Mouse (Mus musculus): ENCODE results near the gene Anapc7. TPM values are rescaled to one million over a fixed set of nuclear protein-coding genes. Genes with fewer than 3 reads are reported as not detected.

Anapc7 gene
- polyA plus RNA-seq, 1 experiment from 2014 or later: 40.1 TPM

DNA sequence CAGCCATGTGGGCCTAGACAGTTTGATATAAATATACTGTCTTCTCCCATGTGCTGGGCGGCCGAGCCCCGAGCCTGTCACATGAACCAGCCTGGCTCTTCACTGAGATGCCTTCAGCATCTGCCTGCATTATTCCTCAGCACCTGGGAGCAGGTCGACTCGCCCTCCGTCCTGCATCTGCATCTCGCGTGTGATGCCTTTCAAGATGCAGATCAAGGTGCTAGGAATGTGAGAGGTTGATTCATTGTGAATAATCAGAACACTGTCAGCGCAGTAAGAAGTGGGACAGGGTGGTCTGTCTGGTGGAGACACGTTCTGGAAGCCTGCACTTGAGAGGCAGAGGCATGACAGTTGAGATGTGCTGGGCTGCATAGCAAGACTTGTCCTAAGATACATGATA, 23.0 kb downstream of the Anapc7 start:
- peaks cover 22% of the 10 kb centered on the region for H3K36me3 ChIP-seq (ENCODE audit: control insufficient read depth, insufficient read depth, low read length)
- H3K4me2 ChIP-seq (ENCODE audit: low read depth, low read length): no peak overlapping the region
- H3K4me1 ChIP-seq (ENCODE audit: control insufficient read depth, insufficient read depth, low read length): no peaks in the 10 kb centered on the region
- H3K27me3 ChIP-seq (replicated peaks; ENCODE audit: control insufficient read depth, insufficient read depth, low read length): no peaks in the 10 kb centered on the region
- 90% methylated on average over 10 of the region's 10 CpGs for whole genome bisulfite sequencing
- H3K9me3 ChIP-seq (ENCODE audit: control insufficient read depth, low read length): no peaks in the 10 kb centered on the region
- no peak overlapping the region for H3K27ac ChIP-seq (ENCODE audit: low read length)
- H3K4me3 ChIP-seq (ENCODE audit: low read length): no peak overlapping the region
- ATAC-seq: no peak
- no peak overlapping the region for H3K9ac ChIP-seq (ENCODE audit: low read depth, low read length)

DNA sequence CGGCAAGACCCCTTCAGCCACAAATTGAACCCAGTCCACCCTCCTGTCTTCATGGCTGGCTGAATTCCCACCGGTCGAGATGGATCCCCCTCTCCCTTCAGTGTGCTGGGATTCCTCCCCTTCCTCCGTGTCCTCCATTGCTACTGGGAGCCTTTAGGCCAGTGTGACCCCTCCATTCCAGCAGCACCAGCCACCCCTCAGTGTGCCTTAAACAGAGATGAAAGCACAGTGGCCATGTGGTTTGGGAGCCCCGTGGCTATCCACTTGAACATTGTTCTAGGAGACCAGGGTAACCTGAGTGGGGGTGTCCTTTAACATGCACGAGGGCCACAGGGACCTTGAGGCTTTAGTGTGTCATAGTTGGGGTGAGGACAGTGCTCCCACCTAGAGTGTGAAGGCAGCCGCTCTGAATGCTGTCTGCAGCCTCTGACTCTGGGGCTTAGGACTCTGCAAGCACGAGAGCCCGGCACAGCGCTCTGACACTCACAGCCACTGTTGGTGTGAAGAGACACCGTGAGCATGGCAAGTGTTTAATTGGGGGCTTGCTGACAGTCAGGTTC, 23.6 kb downstream of the Anapc7 start:
- WGBS: 91% methylated on average over 11 of the region's 11 CpGs

DNA sequence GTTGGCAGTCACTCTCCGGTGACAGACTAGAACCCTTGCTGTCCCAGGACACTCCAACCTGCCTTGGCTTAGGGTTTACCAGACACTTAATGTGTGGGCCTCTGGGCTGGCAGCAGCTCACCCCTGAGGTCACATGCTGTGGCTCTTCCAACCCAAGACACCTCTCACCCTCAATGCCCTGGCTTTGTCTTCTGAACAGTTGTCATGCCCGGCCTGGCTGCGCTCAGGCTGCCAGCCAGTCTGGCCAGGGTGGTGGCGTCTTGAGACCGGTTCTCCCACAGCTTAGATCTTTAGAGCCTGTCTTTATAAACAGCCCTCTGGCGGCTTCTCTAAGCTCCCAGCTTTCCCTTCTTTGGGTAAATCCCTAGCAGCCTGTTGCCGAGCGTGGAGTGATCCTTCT, 26.4 kb downstream of the Anapc7 start:
- peaks cover 10% of the 10 kb centered on the region for H3K36me3 ChIP-seq (ENCODE audit: control insufficient read depth, insufficient read depth, low read length)
- no peaks in the 10 kb centered on the region for H3K4me1 ChIP-seq (ENCODE audit: control insufficient read depth, insufficient read depth, low read length)
- no peaks in the 10 kb centered on the region for H3K27me3 ChIP-seq (replicated peaks; ENCODE audit: control insufficient read depth, insufficient read depth, low read length)
- no peaks in the 10 kb centered on the region for H3K9me3 ChIP-seq (ENCODE audit: control insufficient read depth, low read length)
- 82% methylated on average over 8 of the region's 8 CpGs for WGBS
- H3K27ac ChIP-seq (ENCODE audit: low read length): no peak overlapping the region; the same call in 1 of the 2 replicates
- H3K4me2 ChIP-seq (ENCODE audit: low read depth, low read length): no peak overlapping the region
- no peak overlapping the region for H3K4me3 ChIP-seq (ENCODE audit: low read length)
- ATAC-seq: no peak
- no peak overlapping the region for H3K9ac ChIP-seq (ENCODE audit: low read depth, low read length)

More for the DNA sequence above, 23.6 kb downstream of the Anapc7 start:
- H3K9ac ChIP-seq (ENCODE audit: low read depth, low read length): no peak overlapping the region
- H3K4me3 ChIP-seq (ENCODE audit: low read length): no peak overlapping the region
- no peak overlapping the region for H3K4me2 ChIP-seq (ENCODE audit: low read depth, low read length)
- H3K9me3 ChIP-seq (ENCODE audit: control insufficient read depth, low read length): no peaks in the 10 kb centered on the region
- no peaks in the 10 kb centered on the region for H3K4me1 ChIP-seq (ENCODE audit: control insufficient read depth, insufficient read depth, low read length)
- no peak for ATAC-seq
- H3K27ac ChIP-seq (ENCODE audit: low read length): no peak overlapping the region
- H3K36me3 ChIP-seq (ENCODE audit: control insufficient read depth, insufficient read depth, low read length): peaks cover 22% of the 10 kb centered on the region
- H3K27me3 ChIP-seq (replicated peaks; ENCODE audit: control insufficient read depth, insufficient read depth, low read length): no peaks in the 10 kb centered on the region

DNA sequence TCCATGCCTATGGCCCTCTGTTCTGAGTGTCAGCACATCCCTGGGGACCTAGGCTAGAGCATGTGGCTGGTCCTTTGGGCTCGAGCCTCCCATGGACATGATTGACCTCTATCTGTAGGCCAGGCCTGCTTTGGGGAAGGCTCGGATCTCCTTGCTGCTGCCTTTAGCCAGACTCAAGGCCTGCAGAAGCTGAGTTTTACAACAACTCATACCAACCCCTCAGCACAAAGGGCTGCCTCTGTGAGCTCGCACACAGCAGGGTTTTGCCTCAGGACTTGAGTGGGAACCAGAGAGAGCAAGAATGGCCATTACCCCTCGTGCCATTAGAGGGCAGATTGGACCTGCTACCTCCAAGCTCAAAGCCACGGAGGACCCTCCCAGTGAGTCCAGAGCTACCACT, 27.4 kb downstream of the Anapc7 start:
- no peaks in the 10 kb centered on the region for H3K4me1 ChIP-seq (ENCODE audit: control insufficient read depth, insufficient read depth, low read length)
- H3K36me3 ChIP-seq (ENCODE audit: control insufficient read depth, insufficient read depth, low read length): peaks cover 8% of the 10 kb centered on the region; the same call in 1 of the 2 replicates
- H3K4me3 ChIP-seq (ENCODE audit: low read length): no peak overlapping the region
- H3K9ac ChIP-seq (ENCODE audit: low read depth, low read length): no peak overlapping the region
- no peak overlapping the region for H3K27ac ChIP-seq (ENCODE audit: low read length)
- H3K4me2 ChIP-seq (ENCODE audit: low read depth, low read length): no peak overlapping the region
- H3K27me3 ChIP-seq (replicated peaks; ENCODE audit: control insufficient read depth, insufficient read depth, low read length): no peaks in the 10 kb centered on the region
- no peak for ATAC-seq
- no peaks in the 10 kb centered on the region for H3K9me3 ChIP-seq (ENCODE audit: control insufficient read depth, low read length)
- 83% methylated on average over 5 of the region's 5 CpGs for WGBS

DNA sequence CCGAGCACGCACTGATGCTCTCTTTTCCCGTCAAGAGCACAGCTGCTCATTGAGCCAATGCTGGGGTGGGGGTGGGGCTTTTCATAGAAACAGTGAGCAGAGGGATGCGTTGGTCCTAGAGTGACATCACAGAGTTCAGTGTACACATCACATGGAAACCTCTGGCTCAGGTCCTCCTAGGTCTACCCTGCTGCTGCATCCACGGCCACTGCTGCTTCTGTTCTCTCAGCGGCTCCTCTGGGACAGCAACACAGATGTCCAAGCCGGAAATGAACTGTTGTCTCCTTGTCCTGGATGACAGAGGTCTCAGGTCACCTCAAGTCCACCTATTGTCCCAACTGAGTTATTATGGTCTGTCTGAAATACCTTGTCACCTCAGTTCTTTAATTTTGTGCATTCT, 28.5 kb downstream of the Anapc7 start:
- no peak for ATAC-seq
- Histone ChIP-seq H3K36me3 (ENCODE audit: control insufficient read depth, insufficient read depth, low read length) (peaks cover 11% of the 10 kb centered on the region), H3K4me3 (ENCODE audit: low read length) (no peak overlapping the region), H3K27ac (ENCODE audit: low read length) (no peak overlapping the region), H3K27me3 (replicated peaks; ENCODE audit: control insufficient read depth, insufficient read depth, low read length) (no peaks in the 10 kb centered on the region), H3K9ac (ENCODE audit: low read depth, low read length) (no peak overlapping the region), H3K4me2 (ENCODE audit: low read depth, low read length) (no peak overlapping the region), H3K9me3 (ENCODE audit: control insufficient read depth, low read length) (no peaks in the 10 kb centered on the region), H3K4me1 (ENCODE audit: control insufficient read depth, insufficient read depth, low read length) (no peaks in the 10 kb centered on the region)
- 69% methylated on average over 7 of the region's 7 CpGs for WGBS

DNA sequence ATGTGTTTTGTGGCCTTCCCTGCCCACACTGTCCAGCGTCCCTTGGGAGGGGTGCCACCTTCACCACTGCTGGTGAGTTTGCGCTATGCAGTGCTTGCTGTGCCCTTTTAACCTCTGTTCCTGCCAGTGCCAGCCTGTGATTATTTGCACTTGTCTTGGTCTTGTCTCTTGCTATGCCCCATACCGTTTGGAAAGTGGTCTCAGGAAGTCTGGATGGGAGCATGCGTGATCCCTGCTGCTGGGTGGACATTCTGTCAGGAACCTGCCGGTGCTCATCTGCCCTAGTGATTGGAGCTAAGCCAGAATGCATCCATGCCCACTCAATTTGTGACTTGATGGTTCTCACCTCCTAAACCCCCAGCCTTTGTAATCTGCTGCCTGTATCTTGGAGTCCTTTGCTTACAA, 29.4 kb downstream of the Anapc7 start:
- no peak overlapping the region for H3K27ac ChIP-seq (ENCODE audit: low read length)

DNA sequence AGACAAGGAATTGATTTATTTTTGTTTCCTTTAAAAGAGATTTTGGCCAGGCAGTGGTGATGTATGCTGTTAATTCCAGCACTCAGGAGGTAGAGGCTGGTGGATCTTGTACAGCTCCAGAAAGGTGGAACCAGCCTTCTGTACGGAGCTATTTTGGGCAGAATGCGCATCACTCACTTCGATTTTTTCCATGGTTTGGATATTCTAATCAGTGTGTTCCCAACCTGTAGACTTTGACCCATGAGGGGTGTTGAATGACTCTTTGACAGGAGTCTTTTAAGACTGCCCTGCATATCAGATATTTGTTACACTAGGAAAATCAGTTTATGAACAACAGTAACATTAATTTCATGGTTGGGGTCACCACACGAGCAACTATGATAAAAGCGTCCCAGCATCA, 29.8 kb downstream of the Anapc7 start:
- no peak overlapping the region for H3K9ac ChIP-seq (ENCODE audit: low read depth, low read length)
- H3K27ac ChIP-seq (ENCODE audit: low read length): no peak overlapping the region
- no peak for ATAC-seq
- H3K4me1 ChIP-seq (ENCODE audit: control insufficient read depth, insufficient read depth, low read length): no peaks in the 10 kb centered on the region
- WGBS: 79% methylated on average over 5 of the region's 5 CpGs
- H3K4me3 ChIP-seq (ENCODE audit: low read length): no peak overlapping the region
- no peaks in the 10 kb centered on the region for H3K9me3 ChIP-seq (ENCODE audit: control insufficient read depth, low read length)
- peaks cover 15% of the 10 kb centered on the region for H3K36me3 ChIP-seq (ENCODE audit: control insufficient read depth, insufficient read depth, low read length)
- no peak overlapping the region for H3K4me2 ChIP-seq (ENCODE audit: low read depth, low read length)
- no peaks in the 10 kb centered on the region for H3K27me3 ChIP-seq (replicated peaks; ENCODE audit: control insufficient read depth, insufficient read depth, low read length)

More for the DNA sequence above, 29.4 kb downstream of the Anapc7 start:
- Histone ChIP-seq H3K27me3 (replicated peaks; ENCODE audit: control insufficient read depth, insufficient read depth, low read length) (no peaks in the 10 kb centered on the region), H3K4me1 (ENCODE audit: control insufficient read depth, insufficient read depth, low read length) (no peaks in the 10 kb centered on the region), H3K4me3 (ENCODE audit: low read length) (no peak overlapping the region), H3K9ac (ENCODE audit: low read depth, low read length) (no peak overlapping the region), H3K9me3 (ENCODE audit: control insufficient read depth, low read length) (no peaks in the 10 kb centered on the region), H3K36me3 (ENCODE audit: control insufficient read depth, insufficient read depth, low read length) (peaks cover 15% of the 10 kb centered on the region), H3K4me2 (ENCODE audit: low read depth, low read length) (no peak overlapping the region)
- WGBS: 55% methylated on average over 5 of the region's 5 CpGs
- ATAC-seq: no peak

DNA sequence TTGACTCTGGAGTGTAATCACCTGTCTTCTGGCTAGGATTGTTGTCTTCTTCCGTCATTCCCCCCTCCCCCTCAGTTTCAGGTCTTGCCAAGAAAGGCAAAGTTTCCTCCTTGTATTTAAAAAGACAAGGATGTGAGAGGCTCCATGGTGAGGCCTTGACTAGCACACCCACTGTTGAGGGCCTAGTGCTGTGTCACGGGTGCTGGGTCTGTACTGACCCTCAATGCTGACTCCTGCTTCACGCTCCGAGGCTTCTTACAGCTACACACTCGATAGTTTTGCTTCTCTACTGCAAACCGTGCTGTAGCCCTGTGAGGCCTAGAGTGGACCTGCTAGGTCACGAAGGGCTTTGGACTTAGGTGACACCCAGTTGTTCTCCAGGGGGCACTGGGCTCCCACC, 30.7 kb downstream of the Anapc7 start:
- Histone ChIP-seq H3K9ac (ENCODE audit: low read depth, low read length) (no peak overlapping the region), H3K4me1 (ENCODE audit: control insufficient read depth, insufficient read depth, low read length) (no peaks in the 10 kb centered on the region), H3K36me3 (ENCODE audit: control insufficient read depth, insufficient read depth, low read length) (peaks cover 15% of the 10 kb centered on the region), H3K27me3 (replicated peaks; ENCODE audit: control insufficient read depth, insufficient read depth, low read length) (no peaks in the 10 kb centered on the region), H3K4me3 (ENCODE audit: low read length) (no peak overlapping the region), H3K4me2 (ENCODE audit: low read depth, low read length) (no peak overlapping the region), H3K9me3 (ENCODE audit: control insufficient read depth, low read length) (no peaks in the 10 kb centered on the region), H3K27ac (ENCODE audit: low read length) (no peak overlapping the region)
- ATAC-seq: no peak
- WGBS: 74% methylated on average over 7 of the region's 7 CpGs

DNA sequence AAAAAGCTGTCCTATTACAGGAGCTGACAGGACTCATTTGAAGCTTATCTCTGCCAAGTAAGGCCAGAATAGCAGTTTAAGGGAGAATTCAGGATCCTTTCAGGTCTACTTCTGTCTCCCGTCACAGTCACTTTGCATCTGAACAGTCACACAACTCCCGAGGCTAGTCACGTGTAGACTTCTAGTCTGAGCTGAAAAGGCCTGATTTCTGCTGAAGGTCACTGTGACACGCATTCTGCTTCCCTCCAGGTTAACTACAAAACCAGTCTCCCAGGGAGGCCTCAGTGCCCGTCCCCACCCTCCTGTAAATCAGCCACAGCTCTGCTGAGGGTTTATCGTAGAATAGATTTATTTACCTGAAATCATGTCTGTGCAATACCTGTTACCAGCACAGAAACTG, 31.7 kb downstream of the Anapc7 start:
- no peaks in the 10 kb centered on the region for H3K9me3 ChIP-seq (ENCODE audit: control insufficient read depth, low read length)
- H3K4me3 ChIP-seq (ENCODE audit: low read length): no peak overlapping the region
- H3K27me3 ChIP-seq (replicated peaks; ENCODE audit: control insufficient read depth, insufficient read depth, low read length): no peaks in the 10 kb centered on the region
- H3K27ac ChIP-seq (ENCODE audit: low read length): no peak overlapping the region
- 66% methylated on average over 6 of the region's 6 CpGs for WGBS
- no peaks in the 10 kb centered on the region for H3K4me1 ChIP-seq (ENCODE audit: control insufficient read depth, insufficient read depth, low read length)
- no peak overlapping the region for H3K4me2 ChIP-seq (ENCODE audit: low read depth, low read length)
- H3K9ac ChIP-seq (ENCODE audit: low read depth, low read length): no peak overlapping the region
- peaks cover 22% of the 10 kb centered on the region for H3K36me3 ChIP-seq (ENCODE audit: control insufficient read depth, insufficient read depth, low read length)
- no peak for ATAC-seq

DNA sequence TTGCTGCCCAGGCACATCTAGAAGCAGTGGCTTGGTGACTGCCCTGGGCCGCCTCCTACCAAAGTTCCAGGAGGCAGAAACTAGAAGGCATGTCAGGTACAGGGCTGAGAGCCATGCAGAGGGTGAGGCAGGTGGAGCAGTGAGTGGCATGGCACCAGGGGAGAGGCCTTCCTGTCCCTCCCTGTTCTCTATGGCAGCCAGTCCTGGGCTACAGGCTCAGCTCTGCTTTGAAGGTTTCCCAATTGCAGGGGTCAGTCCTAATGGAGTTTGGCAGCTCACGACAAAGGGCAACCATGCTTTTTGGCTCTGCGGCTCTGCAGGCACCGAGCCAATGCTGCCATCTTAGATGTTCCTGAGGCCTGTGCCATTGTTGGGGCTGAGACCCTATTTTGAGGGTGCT, 32.9 kb downstream of the Anapc7 start:
- no peaks in the 10 kb centered on the region for H3K27me3 ChIP-seq (replicated peaks; ENCODE audit: control insufficient read depth, insufficient read depth, low read length)
- no peak overlapping the region for H3K27ac ChIP-seq (ENCODE audit: low read length)
- no peak overlapping the region for H3K9ac ChIP-seq (ENCODE audit: low read depth, low read length)
- H3K4me1 ChIP-seq (ENCODE audit: control insufficient read depth, insufficient read depth, low read length): no peaks in the 10 kb centered on the region
- no peaks in the 10 kb centered on the region for H3K9me3 ChIP-seq (ENCODE audit: control insufficient read depth, low read length)
- H3K36me3 ChIP-seq (ENCODE audit: control insufficient read depth, insufficient read depth, low read length): peaks cover 34% of the 10 kb centered on the region
- no peak for ATAC-seq
- H3K4me2 ChIP-seq (ENCODE audit: low read depth, low read length): no peak overlapping the region
- H3K4me3 ChIP-seq (ENCODE audit: low read length): no peak overlapping the region
- 93% methylated on average over 4 of the region's 4 CpGs for WGBS

Measured in intestine, embryonic 16.5 days (tissue).